Mouse (Mus musculus) E14TG2a.4 (cell line): ENCODE measurements around the gene Nat8f7.
"Not testable (repeated sequence)": the region's sequence is repeated elsewhere in the genome, so short reads cannot be mapped to it uniquely, and the experiment has no call there.

Experiments
- CTCF ChIP-seq: conservative IDR thresholded peaks from 2 replicates; pipeline ENCODE4 v1.5.1; 2014; ENCODE audit warnings: low read length
- POU5F1 ChIP-seq: IDR thresholded peaks from 2 replicates; pipeline ENCODE4 v1.6.1; 2014; ENCODE audit warnings: low read length, borderline replicate concordance

- not testable (repeated sequence) for TF ChIP-seq CTCF, POU5F1
Measured at GRCm38 (mm10) chr6:85755705-85756249, 42.8 kb upstream of the Nat8f7 start.
